Mouse (Mus musculus) stomach, embryonic 15.5 days (tissue): ENCODE measurements around the gene Lingo2. TPM values are rescaled to one million over a fixed set of nuclear protein-coding genes. Genes with fewer than 3 reads are reported as not detected.

Source experiments
- ATAC-seq: fragments of 200-750 bp; cut with Nextera tagmentation; 2 replicates; pipeline ENCODE4 v1.8.0; 2017; ENCODE audit warnings: low read depth, moderate number of reproducible peaks, moderate TSS enrichment; ENCODE audit not compliant: insufficient read depth, low FRiP score
- H3K27ac ChIP-seq: fragments of 300-500 bp; sonication (generic); 2 replicates; pipeline ENCODE4 v1.5.1; 2015; ENCODE audit warnings: mild to moderate bottlenecking, inconsistent platforms
- H3K27me3 ChIP-seq: fragments of 300-500 bp; sonication (generic); replicated peaks from 2 replicates; pipeline ENCODE4 v1.6.1; 2015; ENCODE audit warnings: inconsistent platforms
- H3K36me3 ChIP-seq: fragments of 300-500 bp; sonication (generic); 2 replicates; pipeline ENCODE4 v1.6.1; 2015; ENCODE audit warnings: inconsistent platforms
- H3K4me1 ChIP-seq: fragments of 300-500 bp; sonication (generic); 2 replicates; pipeline ENCODE4 v1.6.1; 2015; ENCODE audit warnings: inconsistent platforms
- H3K4me2 ChIP-seq: fragments of 300-500 bp; sonication (generic); 2 replicates; pipeline ENCODE4 v1.6.1; 2015; ENCODE audit warnings: mild to moderate bottlenecking, inconsistent platforms
- H3K4me3 ChIP-seq: fragments of 300-500 bp; sonication (generic); replicated peaks from 2 replicates; pipeline ENCODE4 v1.5.1; 2015; ENCODE audit warnings: inconsistent platforms
- H3K9ac ChIP-seq: fragments of 300-500 bp; sonication (generic); 2 replicates; pipeline ENCODE4 v1.6.1; 2015; ENCODE audit warnings: inconsistent platforms
- H3K9me3 ChIP-seq: fragments of 300-500 bp; sonication (generic); 2 replicates; pipeline ENCODE4 v1.6.1; 2016; ENCODE audit warnings: inconsistent platforms
- WGBS: fragments of 180-500 bp; shearing (Covaris S2); methylation state at CpG from one replicate; pipeline ENCODE4 v1.1.7; 2015; 5-methylcytosine and 5-hydroxymethylcytosine counted together
- polyA plus RNA-seq: library from polyadenylated mRNA; unstranded; fragments of >200 nt; fragmentation: Nextera tagmentation; extraction: Ambion mirVana; gene quantifications from 2 replicates; pipeline ENCODE4 v1.2.1, GENCODE M21; 2015

Lingo2 gene
- polyA plus RNA-seq, 1 experiment from 2014 or later = 0.46 TPM

DNA sequence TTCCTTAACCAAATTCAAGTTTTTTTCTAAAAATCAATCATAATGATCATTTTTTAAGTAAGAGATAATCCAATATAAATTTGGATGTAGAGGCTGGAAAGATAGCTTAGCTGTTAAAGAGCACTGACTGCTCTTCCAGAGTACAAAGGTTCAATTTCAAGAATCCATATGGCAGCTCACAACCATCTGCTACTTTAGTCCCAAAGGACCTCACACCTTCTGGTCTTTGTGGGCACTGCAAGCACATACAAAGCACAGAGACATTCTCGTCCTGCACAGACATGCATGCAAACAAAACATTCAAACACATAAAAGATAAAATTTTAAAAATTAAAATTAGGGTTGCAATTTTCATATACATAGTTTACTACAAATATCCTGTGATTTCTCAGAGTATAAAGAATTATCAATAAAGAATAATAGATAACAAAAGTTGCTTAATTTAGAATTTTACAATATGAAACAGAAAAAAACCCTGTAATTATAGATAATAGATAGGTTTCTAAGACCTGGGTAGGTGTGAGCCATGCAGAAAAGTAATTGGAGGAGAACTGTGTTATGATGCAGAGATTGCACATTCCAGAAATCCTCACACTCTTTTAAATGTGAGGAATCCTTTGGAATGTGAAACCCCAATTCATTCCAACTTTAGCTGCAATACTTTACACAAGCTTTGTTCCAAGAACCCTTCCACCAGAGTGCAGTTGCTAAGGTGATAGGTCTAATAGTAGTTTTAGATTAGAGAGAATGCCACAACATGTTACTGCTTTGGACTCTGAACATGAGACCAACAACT lies 1053.6 kb downstream of the Lingo2 start:
- Histone ChIP-seq H3K27me3 (no peaks in the 10 kb centered on the region), H3K4me2 (no peak overlapping the region), H3K27ac (no peak overlapping the region), H3K9me3 (no peaks in the 10 kb centered on the region), H3K9ac (no peak overlapping the region), H3K4me1 (no peaks in the 10 kb centered on the region), H3K4me3 (no peak overlapping the region), H3K36me3 (no peaks in the 10 kb centered on the region)
- ATAC-seq = no peak
- WGBS = 68% methylated on average over 1 of the region's 1 CpGs

DNA sequence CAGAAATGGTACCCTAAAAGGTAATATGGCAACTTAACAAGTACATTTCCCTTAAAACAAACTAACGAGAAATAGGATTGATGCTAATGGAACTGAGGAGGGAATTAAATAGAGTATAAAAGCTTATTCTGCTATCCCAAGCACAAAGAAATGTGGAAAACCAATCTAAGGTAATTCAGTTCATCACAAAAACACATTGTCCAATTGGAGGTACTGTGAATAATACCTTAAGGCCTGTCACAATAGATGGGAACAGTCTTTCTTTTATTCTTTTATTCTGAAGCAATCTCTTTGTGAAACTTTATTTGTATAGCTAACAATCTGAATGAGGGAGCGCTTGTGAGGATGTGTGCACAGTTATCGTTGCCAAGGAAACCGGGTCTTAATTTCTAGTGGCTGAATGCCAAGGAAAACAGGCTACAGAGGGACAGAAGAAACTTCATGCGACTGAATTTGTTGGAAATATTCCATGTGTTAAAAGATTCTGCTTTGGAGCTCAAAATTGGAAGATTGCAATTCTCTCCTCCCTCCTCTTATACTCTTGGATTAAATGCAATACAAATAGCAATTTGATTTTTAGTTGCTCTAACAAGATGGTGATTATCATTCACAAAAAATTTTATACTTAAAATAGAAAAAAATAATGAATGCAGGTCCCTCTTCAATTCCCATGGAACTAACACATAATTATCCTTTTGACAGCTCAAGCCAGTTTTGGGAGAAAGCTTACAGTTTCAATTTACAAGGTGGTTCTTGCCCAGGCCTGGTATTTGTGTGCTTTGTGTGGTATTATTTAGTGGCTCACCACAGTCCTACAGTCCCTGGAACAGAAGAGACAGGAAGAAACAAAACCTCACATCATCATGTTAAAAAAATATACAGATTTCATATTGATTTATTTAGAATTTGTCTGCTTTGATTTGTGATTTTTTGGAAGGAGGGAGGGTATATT lies 1065.7 kb downstream of the Lingo2 start:
- H3K4me2 ChIP-seq = no peak overlapping the region
- no peak for ATAC-seq
- no peak overlapping the region for H3K9ac ChIP-seq
- H3K27me3 ChIP-seq = no peaks in the 10 kb centered on the region
- no peaks in the 10 kb centered on the region for H3K36me3 ChIP-seq
- H3K9me3 ChIP-seq = no peaks in the 10 kb centered on the region
- 54% methylated on average over 5 of the region's 5 CpGs for WGBS
- no peaks in the 10 kb centered on the region for H3K4me1 ChIP-seq
- no peak overlapping the region for H3K27ac ChIP-seq
- H3K4me3 ChIP-seq = no peak overlapping the region

DNA sequence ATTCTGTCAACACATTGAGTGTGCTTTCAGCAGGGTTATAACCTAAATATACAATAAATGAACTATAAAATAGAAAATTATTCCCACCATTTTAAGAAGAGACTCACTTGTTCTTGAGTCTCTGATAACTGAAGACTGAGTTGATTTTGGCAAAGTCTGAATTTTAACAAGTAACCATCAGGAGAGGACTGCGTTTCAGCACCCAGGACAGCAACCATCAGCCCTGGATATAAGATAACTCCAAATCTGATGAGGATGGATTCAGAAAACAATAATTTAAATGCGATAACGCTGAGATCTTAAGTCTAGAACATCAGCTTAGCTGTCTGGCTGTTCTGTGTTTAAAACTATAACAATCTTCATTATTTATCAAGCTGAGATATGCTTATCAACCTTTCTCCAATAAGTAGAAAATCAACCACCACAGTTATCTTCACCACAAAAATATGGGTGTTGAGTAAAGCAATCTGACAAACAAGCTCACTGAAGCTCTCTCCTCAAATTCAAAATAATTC lies 1066.5 kb downstream of the Lingo2 start:
- no peak overlapping the region for H3K27ac ChIP-seq
- H3K4me1 ChIP-seq = no peaks in the 10 kb centered on the region
- no peaks in the 10 kb centered on the region for H3K27me3 ChIP-seq
- H3K9me3 ChIP-seq = no peaks in the 10 kb centered on the region
- no peak overlapping the region for H3K4me3 ChIP-seq
- WGBS = 45% methylated on average over 3 of the region's 3 CpGs
- ATAC-seq = no peak
- no peak overlapping the region for H3K4me2 ChIP-seq
- no peaks in the 10 kb centered on the region for H3K36me3 ChIP-seq
- no peak overlapping the region for H3K9ac ChIP-seq

- no peak for ATAC-seq
- Histone ChIP-seq H3K36me3 (no peaks in the 10 kb centered on the region), H3K4me2 (no peak overlapping the region), H3K4me1 (no peaks in the 10 kb centered on the region), H3K27ac (no peak overlapping the region), H3K9ac (no peak overlapping the region), H3K27me3 (no peaks in the 10 kb centered on the region), H3K4me3 (no peak overlapping the region), H3K9me3 (no peaks in the 10 kb centered on the region)
- 85% methylated on average over 1 of the region's 1 CpGs for WGBS
These were observed 1105.0 kb downstream of the Lingo2 start for GRCm38 (mm10) chr4:35846518-35846917.

GRCm38 (mm10) chr4:35845140-35845539 lies 1106.4 kb downstream of the Lingo2 start:
- no peak for ATAC-seq
- Histone ChIP-seq H3K4me3 (no peak overlapping the region), H3K27me3 (no peaks in the 10 kb centered on the region), H3K27ac (no peak overlapping the region), H3K36me3 (no peaks in the 10 kb centered on the region), H3K9ac (no peak overlapping the region), H3K9me3 (no peaks in the 10 kb centered on the region), H3K4me1 (no peaks in the 10 kb centered on the region), H3K4me2 (no peak overlapping the region)
- WGBS = 73% methylated on average over 7 of the region's 7 CpGs

GRCm38 (mm10) chr4:35844518-35844917 lies 1107.0 kb downstream of the Lingo2 start:
- whole genome bisulfite sequencing = 74% methylated on average over 6 of the region's 6 CpGs

DNA sequence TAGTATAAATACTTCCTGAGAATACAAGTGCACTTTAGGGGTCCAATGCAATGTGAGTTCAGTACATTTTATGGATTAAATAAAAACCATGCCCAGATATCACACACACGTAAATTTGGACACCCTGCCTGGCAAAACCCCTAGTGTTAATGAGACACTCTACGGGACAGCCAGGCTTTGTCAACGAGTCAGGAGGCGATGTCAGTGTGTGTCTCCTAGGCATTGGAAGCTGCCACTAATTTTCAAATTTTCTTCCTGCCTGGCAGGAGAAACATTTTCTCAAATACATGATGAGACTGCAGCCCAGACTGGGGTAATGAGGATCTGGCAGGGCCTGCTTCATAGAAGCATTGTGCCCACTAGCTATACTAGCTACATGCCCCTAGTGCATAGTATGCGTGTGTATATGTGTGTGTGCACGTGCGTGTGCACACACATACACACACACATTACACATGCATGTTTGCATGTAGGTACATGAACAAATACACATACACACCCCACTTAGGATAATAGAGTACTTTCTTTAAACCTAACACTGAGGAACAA lies 1128.2 kb downstream of the Lingo2 start:
- ATAC-seq = no peak
- Histone ChIP-seq H3K9me3 (no peaks in the 10 kb centered on the region), H3K36me3 (no peaks in the 10 kb centered on the region), H3K27me3 (no peaks in the 10 kb centered on the region), H3K4me2 (no peak overlapping the region), H3K27ac (no peak overlapping the region), H3K9ac (no peak overlapping the region), H3K4me3 (no peak overlapping the region), H3K4me1 (no peaks in the 10 kb centered on the region)
- WGBS = 83% methylated on average over 7 of the region's 7 CpGs

More at GRCm38 (mm10) chr4:35844518-35844917, 1107.0 kb downstream of the Lingo2 start:
- Histone ChIP-seq H3K4me1 (no peaks in the 10 kb centered on the region), H3K4me3 (no peak overlapping the region), H3K9ac (no peak overlapping the region), H3K9me3 (no peaks in the 10 kb centered on the region), H3K27ac (no peak overlapping the region), H3K4me2 (no peak overlapping the region), H3K36me3 (no peaks in the 10 kb centered on the region), H3K27me3 (no peaks in the 10 kb centered on the region)
- no peak for ATAC-seq

GRCm38 (mm10) chr4:35820701-35821100 lies 1130.8 kb downstream of the Lingo2 start:
- ATAC-seq = no peak
- Histone ChIP-seq H3K9me3 (no peaks in the 10 kb centered on the region), H3K36me3 (no peaks in the 10 kb centered on the region), H3K27me3 (no peaks in the 10 kb centered on the region), H3K4me3 (no peak overlapping the region), H3K4me2 (no peak overlapping the region), H3K4me1 (no peaks in the 10 kb centered on the region), H3K27ac (no peak overlapping the region), H3K9ac (no peak overlapping the region)
- 85% methylated on average over 1 of the region's 1 CpGs for WGBS

DNA sequence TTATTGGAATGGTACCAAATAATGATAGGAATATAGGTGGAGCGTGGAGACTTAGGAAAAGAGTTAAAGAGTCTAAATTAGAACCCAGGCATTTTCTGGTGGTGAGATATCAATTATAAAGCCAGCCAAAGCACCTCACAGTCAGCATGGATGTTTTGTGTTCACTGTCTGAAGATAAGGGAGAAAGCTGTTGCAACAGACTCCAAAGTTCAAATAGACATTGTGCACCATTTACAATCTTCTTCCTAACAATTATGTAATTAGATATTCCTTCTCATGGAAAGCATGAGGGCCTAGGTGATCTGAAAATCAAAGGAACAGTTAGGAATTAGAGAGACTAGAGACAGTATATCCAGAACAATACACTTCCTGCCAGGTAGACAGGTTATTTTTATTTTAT lies 1136.8 kb downstream of the Lingo2 start:
- no peak overlapping the region for H3K4me3 ChIP-seq
- H3K9ac ChIP-seq = no peak overlapping the region
- H3K4me2 ChIP-seq = no peak overlapping the region
- no peaks in the 10 kb centered on the region for H3K27me3 ChIP-seq
- WGBS = 86% methylated on average over 1 of the region's 1 CpGs
- H3K36me3 ChIP-seq = no peaks in the 10 kb centered on the region
- H3K4me1 ChIP-seq = no peaks in the 10 kb centered on the region
- ATAC-seq = no peak
- H3K27ac ChIP-seq = no peak overlapping the region
- no peaks in the 10 kb centered on the region for H3K9me3 ChIP-seq

GRCm38 (mm10) chr4:35807497-35808210 lies 1143.9 kb downstream of the Lingo2 start:
- ATAC-seq = no peak
- Histone ChIP-seq H3K27ac (no peak overlapping the region), H3K36me3 (no peaks in the 10 kb centered on the region), H3K4me2 (no peak overlapping the region), H3K9me3 (no peaks in the 10 kb centered on the region), H3K4me3 (no peak overlapping the region), H3K27me3 (no peaks in the 10 kb centered on the region), H3K9ac (no peak overlapping the region), H3K4me1 (no peaks in the 10 kb centered on the region)
- 72% methylated on average over 6 of the region's 6 CpGs for WGBS

GRCm38 (mm10) chr4:35806881-35807464 lies 1144.6 kb downstream of the Lingo2 start:
- no peak for ATAC-seq
- H3K36me3 ChIP-seq = no peaks in the 10 kb centered on the region
- no peak overlapping the region for H3K4me2 ChIP-seq
- no peak overlapping the region for H3K27ac ChIP-seq
- no peak overlapping the region for H3K9ac ChIP-seq
- no peak overlapping the region for H3K4me3 ChIP-seq
- H3K27me3 ChIP-seq = no peaks in the 10 kb centered on the region
- H3K4me1 ChIP-seq = no peaks in the 10 kb centered on the region
- WGBS = 84% methylated on average over 2 of the region's 2 CpGs
- no peaks in the 10 kb centered on the region for H3K9me3 ChIP-seq
